Mouse (Mus musculus): ENCODE data around the gene Tor1b.

DNA sequence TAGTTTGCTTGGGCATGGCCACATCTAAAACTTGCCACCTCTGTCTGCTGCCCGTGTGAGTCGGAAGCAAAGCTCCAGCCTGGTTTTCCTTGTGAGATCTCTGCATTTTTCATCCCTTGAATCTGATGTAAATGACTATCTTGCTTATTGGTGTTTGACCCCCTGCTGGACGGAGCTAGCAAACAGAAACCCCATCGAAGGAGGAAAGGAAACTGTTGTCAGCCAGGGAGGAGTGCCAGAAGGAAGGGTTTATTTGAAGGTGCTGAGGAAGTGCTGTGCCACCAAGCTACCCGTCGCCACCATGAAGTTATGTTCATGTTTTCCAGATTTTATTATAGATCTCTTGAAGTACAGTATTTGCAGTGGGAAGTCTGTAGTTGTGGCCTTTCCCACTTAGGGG is 2.0 kb downstream of the Tor1b start:
- TF ChIP-seq EP300 (IDR thresholded peaks at IDR 0.05; ENCODE audit: insufficient read depth, low read depth, low read length) = no peak
- TF ChIP-seq CTCF (IDR thresholded peaks at IDR 0.05) = no peak

Measured in heart, adult 2 months (tissue).